ENCODE assay signal across 7 mouse cellular contexts in the genomic region with DNA sequence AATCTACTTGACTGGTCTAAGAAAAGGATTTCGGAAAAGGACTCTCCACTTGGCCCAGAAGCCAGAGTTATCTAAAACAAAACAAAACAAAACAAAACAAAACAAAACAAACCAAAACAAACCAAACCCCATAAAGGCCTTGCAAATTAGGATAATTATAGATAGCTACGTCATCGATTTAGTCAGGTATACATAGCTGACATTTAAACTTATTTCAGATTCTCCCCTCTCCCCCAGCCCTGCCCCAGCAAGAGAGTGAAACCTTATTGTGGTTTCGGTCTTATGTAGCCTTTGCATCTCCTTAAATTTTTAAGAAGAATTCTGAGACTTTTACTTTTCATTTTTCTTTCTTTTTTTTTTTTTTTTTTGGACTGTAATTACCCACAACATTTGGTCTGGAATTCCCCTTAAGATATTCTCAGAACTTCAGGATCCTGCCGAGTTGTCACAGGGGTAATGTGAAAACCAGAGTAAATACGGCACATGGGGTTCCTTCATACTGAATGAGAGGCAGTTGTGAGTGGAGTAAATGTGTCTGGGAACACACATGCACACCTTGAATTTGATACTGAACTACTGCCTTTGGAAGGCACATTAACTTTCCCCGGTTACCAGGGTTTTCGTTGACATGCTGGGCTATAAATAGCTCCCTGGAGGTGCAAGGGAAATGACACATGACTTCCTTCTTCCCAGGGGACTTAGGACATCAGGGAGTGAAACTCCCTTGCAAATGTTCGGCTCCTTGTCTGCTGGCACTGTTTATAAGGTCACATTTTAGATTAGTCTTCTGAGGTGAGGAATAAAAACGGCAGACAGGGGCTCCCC.
DNase-seq lines count a peak whose midpoint lies in the region; ATAC-seq lines count a peak whose summit lies in the region.

No protein-coding gene starts in this region.

- no peaks in the 10 kb centered on the region for H3K36me3 ChIP-seq in heart, embryonic 12.5 days
- H3K36me3 ChIP-seq in neural tube, embryonic 14.5 days (ENCODE audit: control insufficient read depth, insufficient read depth, low read length): no peaks in the 10 kb centered on the region
- H3K36me3 ChIP-seq in forebrain, embryonic 16.5 days (ENCODE audit: control insufficient read depth, insufficient read depth): no peaks in the 10 kb centered on the region

- no peaks in the 10 kb centered on the region for H3K9me3 ChIP-seq in heart, embryonic 12.5 days (replicated peaks)
- no peaks in the 10 kb centered on the region for H3K9me3 ChIP-seq in neural tube, embryonic 14.5 days (ENCODE audit: control insufficient read depth, low read length)
- H3K9me3 ChIP-seq in forebrain, embryonic 16.5 days (ENCODE audit: control insufficient read depth, low read length): no peaks in the 10 kb centered on the region

- H3K4me3 ChIP-seq in heart, embryonic 12.5 days: no peak overlapping the region
- no peak overlapping the region for H3K4me3 ChIP-seq in neural tube, embryonic 14.5 days (ENCODE audit: low read depth, low read length)
- H3K4me3 ChIP-seq in forebrain, embryonic 16.5 days (replicated peaks; ENCODE audit: low read length): no peak overlapping the region

- peak overlapping the region; percentile 77 for H3K27ac ChIP-seq in heart, embryonic 12.5 days (ENCODE audit: poor library complexity, severe bottlenecking)
- H3K27ac ChIP-seq in neural tube, embryonic 14.5 days (ENCODE audit: low read depth, low read length): peak overlapping the region; percentile 23; the same call in 1 of the 2 replicates
- no peak overlapping the region for H3K27ac ChIP-seq in forebrain, embryonic 16.5 days (ENCODE audit: low read length)

- H3K4me1 ChIP-seq in heart, embryonic 12.5 days (replicated peaks): peaks cover 22% of the 10 kb centered on the region
- H3K4me1 ChIP-seq in neural tube, embryonic 14.5 days (ENCODE audit: control insufficient read depth, insufficient read depth, low read length): peaks cover 3% of the 10 kb centered on the region; the same call in 1 of the 2 replicates
- H3K4me1 ChIP-seq in forebrain, embryonic 16.5 days (replicated peaks; ENCODE audit: control insufficient read depth, insufficient read depth, low read length): 0 out of 2 replicates have a peak, but pooled peaks cover 2% of the 10 kb centered on the region

- H3K4me2 ChIP-seq in heart, embryonic 12.5 days: peak overlapping the region; percentile 52
- no peak overlapping the region for H3K4me2 ChIP-seq in neural tube, embryonic 14.5 days (ENCODE audit: low read depth, low read length)
- H3K4me2 ChIP-seq in forebrain, embryonic 16.5 days (ENCODE audit: low read length): no peak overlapping the region

- DNase-seq in 416B (ENCODE audit: low read depth) (peak; percentile 76), MN1 (ENCODE audit: low spot score) (peak; percentile 67)
- peak; percentile 27 to 48 for DNase-seq in kidney, postnatal 25 days
- DNase-seq in cerebellum, adult 9-11 months: no peak

- WGBS in heart, embryonic 12.5 days: 31% methylated on average over 10 of the region's 10 CpGs
- 50% methylated on average over 10 of the region's 10 CpGs for WGBS in neural tube, embryonic 14.5 days
- 72% methylated on average over 10 of the region's 10 CpGs for WGBS in forebrain, embryonic 16.5 days

- H3K9ac ChIP-seq in heart, embryonic 12.5 days: no peak overlapping the region
- no peak overlapping the region for H3K9ac ChIP-seq in neural tube, embryonic 14.5 days (replicated peaks; ENCODE audit: low read depth, low read length)
- no peak overlapping the region for H3K9ac ChIP-seq in forebrain, embryonic 16.5 days (replicated peaks; ENCODE audit: low read depth, low read length)

- ATAC-seq in heart, embryonic 12.5 days (ENCODE audit: insufficient number of reproducible peaks, low FRiP score): peak; percentile 45; the same call in 1 of the 2 replicates
- no peak for ATAC-seq in neural tube, embryonic 14.5 days (ENCODE audit: low read depth)
- ATAC-seq in forebrain, embryonic 16.5 days: no peak

- no peaks in the 10 kb centered on the region for H3K27me3 ChIP-seq in heart, embryonic 12.5 days (replicated peaks)
- H3K27me3 ChIP-seq in neural tube, embryonic 14.5 days (ENCODE audit: control insufficient read depth, insufficient read depth, low read length): no peaks in the 10 kb centered on the region
- no peaks in the 10 kb centered on the region for H3K27me3 ChIP-seq in forebrain, embryonic 16.5 days (replicated peaks; ENCODE audit: control insufficient read depth, insufficient read depth, low read length)
